Mouse (Mus musculus) c-Kit-negative CD71-positive TER-119-positive erythroid progenitor cells, embryonic 14.5 days (primary cell): Measurements from ENCODE around the gene Rbm47.

Experiments
- DNase-seq: peaks from one replicate; pipeline ENCODE4 v3.0.0-alpha.2; 2013; ENCODE audit warnings: low read depth, low spot score

Rbm47 gene

GRCm38 (mm10) chr5:66165748-66166147, 7.2 kb downstream of the Rbm47 start:
- no peak for DNase-seq

- DNase-seq: no peak
These were observed 16.4 kb downstream of the Rbm47 start for GRCm38 (mm10) chr5:66156431-66156962.

GRCm38 (mm10) chr5:66154616-66155015, 18.3 kb downstream of the Rbm47 start:
- no peak for DNase-seq

GRCm38 (mm10) chr5:66153486-66153885, 19.4 kb downstream of the Rbm47 start:
- DNase-seq: no peak

GRCm38 (mm10) chr5:66151301-66152188, 21.4 kb downstream of the Rbm47 start:
- DNase-seq: no peak

- no peak for DNase-seq
These were observed 22.1 kb downstream of the Rbm47 start for GRCm38 (mm10) chr5:66150706-66151300.

- DNase-seq: no peak
These were observed 22.7 kb downstream of the Rbm47 start for GRCm38 (mm10) chr5:66150106-66150705.

GRCm38 (mm10) chr5:66149571-66149970, 23.3 kb downstream of the Rbm47 start:
- DNase-seq: no peak

GRCm38 (mm10) chr5:66149111-66149510, 23.8 kb downstream of the Rbm47 start:
- no peak for DNase-seq

GRCm38 (mm10) chr5:66147313-66147712, 25.6 kb downstream of the Rbm47 start:
- DNase-seq: no peak

- no peak for DNase-seq
These were observed 27.3 kb downstream of the Rbm47 start for GRCm38 (mm10) chr5:66145583-66145982.

- no peak for DNase-seq
These were observed 29.6 kb downstream of the Rbm47 start for GRCm38 (mm10) chr5:66143093-66144032.

GRCm38 (mm10) chr5:66141474-66141873, 31.4 kb downstream of the Rbm47 start:
- no peak for DNase-seq

- DNase-seq: no peak
These were observed 33.2 kb downstream of the Rbm47 start for GRCm38 (mm10) chr5:66139634-66140295.

GRCm38 (mm10) chr5:66139171-66139570, 33.7 kb downstream of the Rbm47 start:
- no peak for DNase-seq

GRCm38 (mm10) chr5:66138597-66138996, 34.3 kb downstream of the Rbm47 start:
- DNase-seq: no peak

- DNase-seq: no peak
These were observed 35.7 kb downstream of the Rbm47 start for GRCm38 (mm10) chr5:66137250-66137649.

GRCm38 (mm10) chr5:66135853-66136210, 37.1 kb downstream of the Rbm47 start:
- DNase-seq: no peak

- no peak for DNase-seq
These were observed 37.6 kb downstream of the Rbm47 start for GRCm38 (mm10) chr5:66135161-66135852.

GRCm38 (mm10) chr5:66134578-66134977, 38.3 kb downstream of the Rbm47 start:
- DNase-seq: no peak
